Mouse (Mus musculus): ENCODE results near the gene C1qc.

C1qc gene

GRCm38 (mm10) chr4:136894821-136895220 lies 2.0 kb upstream of the C1qc start:
- DNase-seq = no peak

GRCm38 (mm10) chr4:136893691-136894543 lies 1.1 kb upstream of the C1qc start:
- DNase-seq = peak; percentile 42

- no peak for DNase-seq
Observed at GRCm38 (mm10) chr4:136892371-136892770, 494 bp downstream of the C1qc start.

GRCm38 (mm10) chr4:136891115-136891514 lies 1.8 kb downstream of the C1qc start:
- no peak for DNase-seq

- DNase-seq = no peak
Observed at GRCm38 (mm10) chr4:136889981-136890380, 2.9 kb downstream of the C1qc start.

GRCm38 (mm10) chr4:136887714-136888113 lies 5.2 kb downstream of the C1qc start:
- DNase-seq = no peak

GRCm38 (mm10) chr4:136886101-136886500 lies 6.8 kb downstream of the C1qc start, which contains the start of gene C1qb:
Gene C1qb (minus strand): TSS chr4:136886187.
- DNase-seq = no peak

GRCm38 (mm10) chr4:136878601-136879000 lies 14.3 kb downstream of the C1qc start:
- peak; percentile 18 for DNase-seq

- no peak for DNase-seq
Observed at GRCm38 (mm10) chr4:136878171-136878570, 14.7 kb downstream of the C1qc start.

GRCm38 (mm10) chr4:136876971-136877370 lies 15.9 kb downstream of the C1qc start:
- DNase-seq = peak; percentile 33

GRCm38 (mm10) chr4:136875012-136875411 lies 17.9 kb downstream of the C1qc start:
- DNase-seq = no peak

- no peak for DNase-seq
Observed at GRCm38 (mm10) chr4:136868371-136868770, 24.5 kb downstream of the C1qc start.

GRCm38 (mm10) chr4:136867690-136868345 lies 25.0 kb downstream of the C1qc start:
- DNase-seq = peak; percentile 14

- DNase-seq = no peak
Observed at GRCm38 (mm10) chr4:136865531-136865930, 27.3 kb downstream of the C1qc start.

GRCm38 (mm10) chr4:136864751-136865470 lies 28.0 kb downstream of the C1qc start:
- no peak for DNase-seq

GRCm38 (mm10) chr4:136863517-136863916 lies 29.3 kb downstream of the C1qc start:
- DNase-seq = no peak

- no peak for DNase-seq
Observed at GRCm38 (mm10) chr4:136862411-136862810, 30.5 kb downstream of the C1qc start.

GRCm38 (mm10) chr4:136861806-136862205 lies 31.1 kb downstream of the C1qc start:
- DNase-seq = no peak

GRCm38 (mm10) chr4:136860022-136860421 lies 32.8 kb downstream of the C1qc start:
- DNase-seq = no peak

- no peak for DNase-seq
Observed at GRCm38 (mm10) chr4:136855081-136855480, 37.8 kb downstream of the C1qc start.

- no peak for DNase-seq
Observed at GRCm38 (mm10) chr4:136852989-136853388, 39.9 kb downstream of the C1qc start.

GRCm38 (mm10) chr4:136852119-136852518 lies 40.7 kb downstream of the C1qc start:
- DNase-seq = no peak

- DNase-seq = no peak
Observed at GRCm38 (mm10) chr4:136848565-136848964, 44.3 kb downstream of the C1qc start.
